Mouse (Mus musculus) heart, embryonic 13.5 days (tissue): ENCODE measurements around the gene Gpr26. TPM values are rescaled to one million over a fixed set of nuclear protein-coding genes. Genes with fewer than 3 reads are reported as not detected.

Experiments
- ATAC-seq: fragments of 200-750 bp; cut with Nextera tagmentation; 2 replicates; pipeline ENCODE4 v1.8.0; 2017; ENCODE audit warnings: moderate TSS enrichment; ENCODE audit not compliant: insufficient number of reproducible peaks, low FRiP score, low TSS enrichment; ENCODE audit errors: extremely low read depth
- H3K27ac ChIP-seq: fragments of 300-500 bp; sonication (generic); replicated peaks from 2 replicates; pipeline ENCODE4 v1.5.1; 2015; ENCODE audit warnings: moderate library complexity, mild to moderate bottlenecking, inconsistent platforms
- H3K27me3 ChIP-seq: fragments of 300-500 bp; sonication (generic); replicated peaks from 2 replicates; pipeline ENCODE4 v1.6.1; 2015; ENCODE audit warnings: mild to moderate bottlenecking, inconsistent platforms
- H3K36me3 ChIP-seq: fragments of 300-500 bp; sonication (generic); 2 replicates; pipeline ENCODE4 v1.6.1; 2015; ENCODE audit warnings: mild to moderate bottlenecking, inconsistent platforms
- H3K4me1 ChIP-seq: fragments of 300-500 bp; sonication (generic); 2 replicates; pipeline ENCODE4 v1.6.1; 2015; ENCODE audit warnings: inconsistent platforms
- H3K4me2 ChIP-seq: fragments of 300-500 bp; sonication (generic); 2 replicates; pipeline ENCODE4 v1.6.1; 2015; ENCODE audit warnings: inconsistent platforms, mild to moderate bottlenecking, moderate library complexity
- H3K4me3 ChIP-seq: fragments of 300-500 bp; sonication (generic); 2 replicates; pipeline ENCODE4 v1.5.1; 2015; ENCODE audit warnings: moderate library complexity, mild to moderate bottlenecking, inconsistent platforms
- H3K9ac ChIP-seq: fragments of 300-500 bp; sonication (generic); 2 replicates; pipeline ENCODE4 v1.6.1; 2015; ENCODE audit warnings: inconsistent platforms, mild to moderate bottlenecking, moderate library complexity
- H3K9me3 ChIP-seq: fragments of 300-500 bp; sonication (generic); 2 replicates; pipeline ENCODE4 v1.6.1; 2016; ENCODE audit warnings: inconsistent platforms
- WGBS: fragments of 180-500 bp; shearing (Covaris S2); methylation state at CpG from one replicate; pipeline ENCODE4 v1.1.7; 2015; ENCODE audit warnings: mixed read lengths; 5-methylcytosine and 5-hydroxymethylcytosine counted together
- polyA plus RNA-seq: library from polyadenylated mRNA; unstranded; fragments of >200 nt; fragmentation: Nextera tagmentation; extraction: Ambion mirVana; gene quantifications from 2 replicates; pipeline ENCODE4 v1.2.1, GENCODE M21; 2015

The Gpr26 gene
- polyA plus RNA-seq, 1 experiment from 2014 or later, result not detected

GRCm38 (mm10) chr7:132031940-132032531, 65.8 kb downstream of the Gpr26 start:
- H3K4me1 ChIP-seq, result no peaks in the 10 kb centered on the region
- 62% methylated on average over 6 of the region's 6 CpGs for WGBS
- H3K27ac ChIP-seq, result no peak overlapping the region

More at GRCm38 (mm10) chr7:132031940-132032531, 65.8 kb downstream of the Gpr26 start:
- Histone ChIP-seq H3K36me3 (no peaks in the 10 kb centered on the region), H3K27me3 (peaks cover 32% of the 10 kb centered on the region), H3K9me3 (no peaks in the 10 kb centered on the region), H3K4me3 (no peak overlapping the region), H3K9ac (no peak overlapping the region), H3K4me2 (no peak overlapping the region)
- ATAC-seq, result no peak

Other genes starting within 250 kb of the Gpr26 start
- 0.17 and 0.34 TPM in 2 replicates for gene Cpxm2, start 188.3 kb downstream of the Gpr26 start, polyA plus RNA-seq